Mouse (Mus musculus): Measurements from ENCODE around the gene E2f7.

The E2f7 gene

GRCm38 (mm10) chr10:110773878-110774277 lies 28.6 kb downstream of the E2f7 start:
- no peak for DNase-seq (ENCODE audit: low spot score)

- no peak for DNase-seq (ENCODE audit: low spot score)
These were observed 36.5 kb downstream of the E2f7 start for GRCm38 (mm10) chr10:110781772-110782171.

GRCm38 (mm10) chr10:110782655-110783054 lies 37.4 kb downstream of the E2f7 start:
- DNase-seq (ENCODE audit: low spot score): no peak

GRCm38 (mm10) chr10:110788049-110788752 lies 43.0 kb downstream of the E2f7 start:
- DNase-seq (ENCODE audit: low spot score): no peak

- no peak for DNase-seq (ENCODE audit: low spot score)
These were observed 44.4 kb downstream of the E2f7 start for GRCm38 (mm10) chr10:110789683-110790082.

- DNase-seq (ENCODE audit: low spot score): no peak
These were observed 48.0 kb downstream of the E2f7 start for GRCm38 (mm10) chr10:110793150-110793787.

GRCm38 (mm10) chr10:110794564-110795205 lies 49.4 kb downstream of the E2f7 start:
- peak; percentile 24 for DNase-seq (ENCODE audit: low spot score)

GRCm38 (mm10) chr10:110795206-110795796 lies 50.1 kb downstream of the E2f7 start:
- no peak for DNase-seq (ENCODE audit: low spot score)

GRCm38 (mm10) chr10:110801296-110801695 lies 56.1 kb downstream of the E2f7 start:
- DNase-seq (ENCODE audit: low spot score): no peak

- no peak for DNase-seq (ENCODE audit: low spot score)
These were observed 59.2 kb downstream of the E2f7 start for GRCm38 (mm10) chr10:110804279-110805024.

GRCm38 (mm10) chr10:110805025-110805740 lies 59.9 kb downstream of the E2f7 start:
- DNase-seq (ENCODE audit: low spot score): no peak

GRCm38 (mm10) chr10:110806471-110806870 lies 61.2 kb downstream of the E2f7 start:
- no peak for DNase-seq (ENCODE audit: low spot score)

GRCm38 (mm10) chr10:110810528-110810927 lies 65.3 kb downstream of the E2f7 start:
- DNase-seq (ENCODE audit: low spot score): no peak

GRCm38 (mm10) chr10:110811209-110811861 lies 66.1 kb downstream of the E2f7 start:
- no peak for DNase-seq (ENCODE audit: low spot score)

- no peak for DNase-seq (ENCODE audit: low spot score)
These were observed 66.6 kb downstream of the E2f7 start for GRCm38 (mm10) chr10:110811862-110812225.

GRCm38 (mm10) chr10:110821139-110821538 lies 75.9 kb downstream of the E2f7 start:
- no peak for DNase-seq (ENCODE audit: low spot score)

- no peak for DNase-seq (ENCODE audit: low spot score)
These were observed 76.5 kb downstream of the E2f7 start for GRCm38 (mm10) chr10:110821692-110822091.

GRCm38 (mm10) chr10:110832336-110832735 lies 87.1 kb downstream of the E2f7 start:
- DNase-seq (ENCODE audit: low spot score): no peak

GRCm38 (mm10) chr10:110835115-110835806 lies 90.0 kb downstream of the E2f7 start:
- no peak for DNase-seq (ENCODE audit: low spot score)

Measured in lung, postnatal 25 days (tissue).